Mouse (Mus musculus): ENCODE measurements around the gene Stkld1. TPM values are rescaled to one million over a fixed set of nuclear protein-coding genes. Genes with fewer than 3 reads are reported as not detected.

Gene Stkld1
- polyA plus RNA-seq, 1 experiment = 0.28 TPM

GRCm38 (mm10) chr2:26910994-26911765, 22.7 kb upstream of the Stkld1 start:
- TF ChIP-seq CTCF (IDR thresholded peaks at IDR 0.05; ENCODE audit: borderline replicate concordance, insufficient read depth, low read depth, low read length) (no peak), POLR2A (IDR thresholded peaks at IDR 0.05; ENCODE audit: borderline replicate concordance, insufficient read depth, low read length) (no peak)
- Histone ChIP-seq H3K4me1 (ENCODE audit: control insufficient read depth, insufficient read depth, low read length) (peaks cover 6% of the 10 kb centered on the region), H3K27ac (ENCODE audit: insufficient read depth, low read length) (peak overlapping the region; percentile 42), H3K27me3 (ENCODE audit: control insufficient read depth, insufficient read depth, low read length) (no peaks in the 10 kb centered on the region), H3K4me3 (replicated peaks; ENCODE audit: insufficient read depth, low read depth, low read length) (peak overlapping the region; percentile 74)
- no peak for DNase-seq
- WGBS = under 1% methylated on average over 37 of the region's 37 CpGs

- Histone ChIP-seq H3K27ac (ENCODE audit: insufficient read depth, low read length) (no peak overlapping the region), H3K4me3 (replicated peaks; ENCODE audit: insufficient read depth, low read depth, low read length) (no peak overlapping the region), H3K27me3 (ENCODE audit: control insufficient read depth, insufficient read depth, low read length) (no peaks in the 10 kb centered on the region), H3K4me1 (ENCODE audit: control insufficient read depth, insufficient read depth, low read length) (peaks cover 10% of the 10 kb centered on the region)
- TF ChIP-seq CTCF (IDR thresholded peaks at IDR 0.05; ENCODE audit: borderline replicate concordance, insufficient read depth, low read depth, low read length) (no peak), POLR2A (IDR thresholded peaks at IDR 0.05; ENCODE audit: borderline replicate concordance, insufficient read depth, low read length) (no peak)
- WGBS = 52% methylated on average over 5 of the region's 5 CpGs
- no peak for DNase-seq
Measured at GRCm38 (mm10) chr2:26912253-26912770, 21.5 kb upstream of the Stkld1 start.

- WGBS = 80% methylated on average over 17 of the region's 17 CpGs
- H3K4me1 ChIP-seq (ENCODE audit: control insufficient read depth, insufficient read depth, low read length) = peaks cover 15% of the 10 kb centered on the region
Measured at GRCm38 (mm10) chr2:26913416-26914147, 20.3 kb upstream of the Stkld1 start.

GRCm38 (mm10) chr2:26914148-26914941, 19.5 kb upstream of the Stkld1 start:
- no peak for TF ChIP-seq CTCF (IDR thresholded peaks at IDR 0.05; ENCODE audit: borderline replicate concordance, insufficient read depth, low read depth, low read length)
- no peak for TF ChIP-seq POLR2A (IDR thresholded peaks at IDR 0.05; ENCODE audit: borderline replicate concordance, insufficient read depth, low read length)
- DNase-seq = no peak
- 53% methylated on average over 8 of the region's 8 CpGs for WGBS
- H3K27ac ChIP-seq (ENCODE audit: insufficient read depth, low read length) = no peak overlapping the region
- H3K27me3 ChIP-seq (ENCODE audit: control insufficient read depth, insufficient read depth, low read length) = no peaks in the 10 kb centered on the region
- no peak overlapping the region for H3K4me3 ChIP-seq (replicated peaks; ENCODE audit: insufficient read depth, low read depth, low read length)
- peaks cover 12% of the 10 kb centered on the region for H3K4me1 ChIP-seq (ENCODE audit: control insufficient read depth, insufficient read depth, low read length)

More at GRCm38 (mm10) chr2:26913416-26914147, 20.3 kb upstream of the Stkld1 start:
- Histone ChIP-seq H3K4me3 (replicated peaks; ENCODE audit: insufficient read depth, low read depth, low read length) (no peak overlapping the region), H3K27me3 (ENCODE audit: control insufficient read depth, insufficient read depth, low read length) (no peaks in the 10 kb centered on the region), H3K27ac (ENCODE audit: insufficient read depth, low read length) (no peak overlapping the region)
- TF ChIP-seq POLR2A (IDR thresholded peaks at IDR 0.05; ENCODE audit: borderline replicate concordance, insufficient read depth, low read length) (no peak), CTCF (IDR thresholded peaks at IDR 0.05; ENCODE audit: borderline replicate concordance, insufficient read depth, low read depth, low read length) (no peak)
- no peak for DNase-seq

- H3K27me3 ChIP-seq (ENCODE audit: control insufficient read depth, insufficient read depth, low read length) = no peaks in the 10 kb centered on the region
- DNase-seq = peak; percentile 84 to 86
- H3K27ac ChIP-seq (ENCODE audit: insufficient read depth, low read length) = peak within 1 kb of the TSS; percentile 39
- 1% methylated on average over 47 of the region's 47 CpGs for WGBS
- H3K4me3 ChIP-seq (replicated peaks; ENCODE audit: insufficient read depth, low read depth, low read length) = peak within 1 kb of the TSS; percentile 84
- TF ChIP-seq POLR2A (IDR thresholded peaks at IDR 0.05; ENCODE audit: borderline replicate concordance, insufficient read depth, low read length) (peak; percentile 89), CTCF (IDR thresholded peaks at IDR 0.05; ENCODE audit: borderline replicate concordance, insufficient read depth, low read depth, low read length) (no peak)
- H3K4me1 ChIP-seq (ENCODE audit: control insufficient read depth, insufficient read depth, low read length) = peaks cover 12% of the 10 kb centered on the region
Measured at GRCm38 (mm10) chr2:26915927-26916728, 17.7 kb upstream of the Stkld1 start, which contains the start of the genes Surf2 and Surf1. Gene Surf2, plus strand, starts transcription at chr2:26916367. Gene Surf1, minus strand, starts transcription at chr2:26916530.

- Histone ChIP-seq H3K4me3 (replicated peaks; ENCODE audit: insufficient read depth, low read depth, low read length) (peak overlapping the region; percentile 84), H3K4me1 (ENCODE audit: control insufficient read depth, insufficient read depth, low read length) (peaks cover 12% of the 10 kb centered on the region), H3K27me3 (ENCODE audit: control insufficient read depth, insufficient read depth, low read length) (no peaks in the 10 kb centered on the region), H3K27ac (ENCODE audit: insufficient read depth, low read length) (peak overlapping the region; percentile 19; the same call in 1 of the 2 replicates)
- TF ChIP-seq CTCF (IDR thresholded peaks at IDR 0.05; ENCODE audit: borderline replicate concordance, insufficient read depth, low read depth, low read length) (no peak), POLR2A (IDR thresholded peaks at IDR 0.05; ENCODE audit: borderline replicate concordance, insufficient read depth, low read length) (no peak)
- under 1% methylated on average over 13 of the region's 13 CpGs for WGBS
- DNase-seq = no peak
Measured at GRCm38 (mm10) chr2:26916738-26917137, 17.1 kb upstream of the Stkld1 start.

All from cerebellum, adult 2 months (tissue).